Mouse (Mus musculus): ENCODE data around the gene Tprn. TPM values are rescaled to one million over a fixed set of nuclear protein-coding genes. Genes with fewer than 3 reads are reported as not detected.

Gene Tprn
- polyA plus RNA-seq, 1 experiment from 2014 or later = 5.0 TPM

DNA sequence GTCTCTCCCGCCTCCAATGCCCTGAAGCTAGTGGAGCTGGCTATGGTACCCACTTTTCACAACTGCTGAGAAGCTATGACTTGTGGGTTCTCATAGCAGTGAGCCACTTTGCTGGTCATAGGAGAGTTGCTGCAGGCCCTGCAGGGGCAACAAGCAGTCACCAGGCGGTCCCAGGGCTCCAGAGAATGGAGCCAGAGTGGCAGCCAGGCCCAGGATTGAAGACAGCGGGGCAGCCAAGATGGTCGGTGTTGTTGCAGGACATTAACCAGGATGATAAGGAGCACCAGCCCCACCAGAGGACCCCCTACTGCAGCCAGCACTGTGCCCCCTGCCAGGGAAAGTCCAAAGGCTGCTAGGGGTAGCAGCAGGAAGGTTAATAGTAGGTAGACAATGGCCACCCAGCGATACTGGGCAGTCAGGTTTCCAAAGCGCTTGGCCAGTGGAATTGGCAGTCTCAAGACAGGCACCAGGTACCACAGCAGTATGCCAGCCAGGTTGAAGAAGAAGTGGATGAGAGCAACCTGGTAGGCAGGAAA lies 33.4 kb upstream of the Tprn start:
- Histone ChIP-seq H3K27me3 (ENCODE audit: insufficient read depth, low read length) (0 out of 2 replicates have a peak, but pooled peaks cover 1% of the 10 kb centered on the region), H3K9me3 (ENCODE audit: low read depth, low read length) (no peaks in the 10 kb centered on the region), H3K36me3 (ENCODE audit: insufficient read depth) (no peaks in the 10 kb centered on the region), H3K4me1 (ENCODE audit: insufficient read depth) (0 out of 2 replicates have a peak, but pooled peaks cover 5% of the 10 kb centered on the region), H3K9ac (no peak overlapping the region), H3K27ac (ENCODE audit: low read depth) (no peak overlapping the region), H3K4me2 (peak overlapping the region; percentile 33; the same call in 1 of the 2 replicates), H3K4me3 (ENCODE audit: low read depth, low read length) (no peak overlapping the region)
- ATAC-seq (ENCODE audit: insufficient read depth) (no peak), DNase-seq (no peak)
- 65% methylated on average over 6 of the region's 6 CpGs for WGBS
- no peak for TF ChIP-seq CTCF (IDR thresholded peaks at IDR 0.05; ENCODE audit: low read depth)

DNA sequence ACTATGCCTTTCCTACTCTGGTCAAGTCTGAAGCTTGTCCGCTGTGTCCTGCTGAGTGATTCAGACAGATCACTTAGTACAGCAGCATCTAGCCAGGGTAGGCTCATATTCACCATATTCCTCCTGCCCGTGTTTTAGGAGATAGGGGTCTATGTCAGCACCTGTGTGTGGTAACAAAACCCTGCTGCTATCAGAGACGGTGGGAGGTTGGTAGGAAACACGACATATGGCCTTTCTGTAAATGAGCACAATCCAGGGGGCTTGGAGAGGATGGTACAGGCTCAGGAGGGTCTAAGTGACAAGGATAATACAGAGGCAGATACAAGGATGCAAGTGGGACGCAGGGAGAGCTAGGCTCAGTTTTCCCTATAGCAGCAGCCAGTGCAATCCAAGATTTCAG lies 32.8 kb upstream of the Tprn start:
- WGBS = 80% methylated on average over 5 of the region's 5 CpGs
- H3K36me3 ChIP-seq (ENCODE audit: insufficient read depth) = no peaks in the 10 kb centered on the region
- H3K4me3 ChIP-seq (ENCODE audit: low read depth, low read length) = no peak overlapping the region
- ATAC-seq (ENCODE audit: insufficient read depth) = no peak
- no peak overlapping the region for H3K27ac ChIP-seq (ENCODE audit: low read depth)
- no peak overlapping the region for H3K4me2 ChIP-seq
- no peak for DNase-seq
- 0 out of 2 replicates have a peak, but pooled peaks cover 5% of the 10 kb centered on the region for H3K4me1 ChIP-seq (ENCODE audit: insufficient read depth)
- no peaks in the 10 kb centered on the region for H3K9me3 ChIP-seq (ENCODE audit: low read depth, low read length)
- TF ChIP-seq CTCF (IDR thresholded peaks at IDR 0.05; ENCODE audit: low read depth) = no peak
- no peak overlapping the region for H3K9ac ChIP-seq
- H3K27me3 ChIP-seq (ENCODE audit: insufficient read depth, low read length) = 0 out of 2 replicates have a peak, but pooled peaks cover 2% of the 10 kb centered on the region

DNA sequence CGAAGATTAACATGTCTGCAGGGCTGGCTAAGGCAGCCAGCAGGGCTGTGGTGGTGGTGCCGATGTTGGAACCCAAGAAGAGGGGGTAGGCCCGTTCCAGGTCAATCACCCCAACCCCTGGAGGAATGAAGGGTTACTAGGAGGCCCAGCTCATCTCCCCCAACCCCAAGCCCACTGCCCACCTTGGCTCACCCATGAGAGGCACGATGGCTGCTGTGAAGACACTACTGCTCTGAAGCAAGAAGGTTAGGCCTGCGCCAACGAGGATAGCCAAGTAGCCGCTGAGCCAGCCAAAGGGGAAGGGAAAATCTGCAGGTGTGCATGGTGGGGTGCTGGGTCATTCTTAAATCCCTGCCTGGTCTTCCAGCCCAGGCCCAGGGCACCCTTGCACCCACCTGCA lies 31.8 kb upstream of the Tprn start:
- Histone ChIP-seq H3K4me2 (no peak overlapping the region), H3K36me3 (ENCODE audit: insufficient read depth) (no peaks in the 10 kb centered on the region), H3K9me3 (ENCODE audit: low read depth, low read length) (no peaks in the 10 kb centered on the region), H3K4me1 (ENCODE audit: insufficient read depth) (0 out of 2 replicates have a peak, but pooled peaks cover 3% of the 10 kb centered on the region), H3K27ac (ENCODE audit: low read depth) (no peak overlapping the region), H3K4me3 (ENCODE audit: low read depth, low read length) (no peak overlapping the region), H3K9ac (no peak overlapping the region), H3K27me3 (ENCODE audit: insufficient read depth, low read length) (0 out of 2 replicates have a peak, but pooled peaks cover 2% of the 10 kb centered on the region)
- no peak for TF ChIP-seq CTCF (IDR thresholded peaks at IDR 0.05; ENCODE audit: low read depth)
- DNase-seq (no peak), ATAC-seq (ENCODE audit: insufficient read depth) (no peak)
- 79% methylated on average over 7 of the region's 7 CpGs for WGBS

DNA sequence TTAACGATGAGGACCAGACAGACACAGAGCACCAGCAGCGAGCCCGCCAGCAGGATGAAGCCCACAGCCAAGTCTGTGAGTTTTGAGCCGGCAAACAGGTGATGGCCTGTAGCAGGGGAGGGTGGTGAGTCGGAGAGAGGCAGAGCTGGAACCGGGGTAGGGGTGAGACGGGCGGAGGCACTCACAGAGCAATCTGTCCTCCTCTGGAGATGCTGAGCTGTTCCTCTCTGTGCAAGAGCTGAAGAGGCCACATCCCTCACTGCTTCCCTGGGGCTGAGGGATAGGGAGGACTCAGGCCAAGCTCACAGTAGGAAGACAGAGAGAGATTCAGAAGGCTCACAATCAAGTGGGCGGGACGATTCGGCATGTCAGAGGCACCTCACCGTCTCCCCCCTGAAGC lies 31.4 kb upstream of the Tprn start:
- Histone ChIP-seq H3K4me3 (ENCODE audit: low read depth, low read length) (no peak overlapping the region), H3K27me3 (ENCODE audit: insufficient read depth, low read length) (0 out of 2 replicates have a peak, but pooled peaks cover 2% of the 10 kb centered on the region), H3K4me2 (no peak overlapping the region), H3K4me1 (ENCODE audit: insufficient read depth) (no peaks in the 10 kb centered on the region), H3K9me3 (ENCODE audit: low read depth, low read length) (no peaks in the 10 kb centered on the region), H3K36me3 (ENCODE audit: insufficient read depth) (no peaks in the 10 kb centered on the region), H3K27ac (ENCODE audit: low read depth) (no peak overlapping the region), H3K9ac (no peak overlapping the region)
- 56% methylated on average over 12 of the region's 12 CpGs for WGBS
- ATAC-seq (ENCODE audit: insufficient read depth) = no peak
- no peak for TF ChIP-seq CTCF (IDR thresholded peaks at IDR 0.05; ENCODE audit: low read depth)
- DNase-seq = no peak

DNA sequence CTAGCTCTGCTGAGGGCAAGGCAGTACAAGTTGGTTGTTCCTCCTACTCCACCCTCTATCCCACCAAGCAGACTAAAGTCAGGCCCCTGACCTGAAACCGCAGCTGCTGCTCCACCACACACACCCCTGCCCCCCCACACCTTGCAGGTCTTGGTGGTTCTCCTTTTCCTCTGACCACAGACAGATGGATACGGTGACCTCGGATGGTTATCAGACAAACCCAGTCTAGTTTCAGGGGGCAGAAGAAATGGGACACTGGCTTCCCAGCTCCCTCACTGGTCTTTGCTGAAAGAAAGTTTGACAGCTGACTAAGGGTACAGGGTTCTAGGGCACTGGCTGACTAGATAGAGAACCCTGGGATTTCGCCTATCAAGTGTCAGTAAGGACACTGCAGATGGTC lies 29.0 kb upstream of the Tprn start:
- 60% methylated on average over 4 of the region's 4 CpGs for WGBS

DNA sequence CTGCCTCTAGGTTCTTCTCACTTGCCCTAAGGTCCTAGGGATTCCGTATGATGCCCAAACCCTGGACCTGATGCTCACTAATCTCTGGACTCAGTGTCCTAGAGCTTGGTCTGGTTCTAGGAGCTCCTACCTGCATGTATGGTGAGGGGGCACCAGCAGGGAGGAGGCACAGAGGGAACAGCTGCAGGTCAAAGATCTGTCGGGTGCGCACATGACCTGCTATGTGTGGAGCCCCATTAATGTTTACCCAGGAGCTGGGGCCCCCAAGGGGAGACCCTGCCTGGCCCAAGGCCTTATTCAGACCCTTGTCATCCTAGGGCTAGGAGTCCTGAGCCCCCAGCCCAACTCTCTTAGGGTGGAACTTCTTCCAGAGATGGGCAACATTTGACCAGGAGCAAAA lies 28.4 kb upstream of the Tprn start, which contains the start of gene Slc34a3:
TSS of gene Slc34a3 (minus strand) at position 315 of the 400 bp plus-strand sequence.
- no peak for TF ChIP-seq CTCF (IDR thresholded peaks at IDR 0.05; ENCODE audit: low read depth)
- no peak within 1 kb of the TSS for H3K4me2 ChIP-seq
- H3K4me1 ChIP-seq (ENCODE audit: insufficient read depth) = no peaks in the 10 kb centered on the region
- no peak within 1 kb of the TSS for H3K27ac ChIP-seq (ENCODE audit: low read depth)
- 0 out of 2 replicates have a peak, but pooled peaks cover 2% of the 10 kb centered on the region for H3K27me3 ChIP-seq (ENCODE audit: insufficient read depth, low read length)
- 67% methylated on average over 3 of the region's 3 CpGs for WGBS
- ATAC-seq (ENCODE audit: insufficient read depth) (no peak), DNase-seq (no peak)
- no peak within 1 kb of the TSS for H3K4me3 ChIP-seq (ENCODE audit: low read depth, low read length)
- H3K36me3 ChIP-seq (ENCODE audit: insufficient read depth) = no peaks in the 10 kb centered on the region
- no peaks in the 10 kb centered on the region for H3K9me3 ChIP-seq (ENCODE audit: low read depth, low read length)
- no peak within 1 kb of the TSS for H3K9ac ChIP-seq

More for the DNA sequence above, 29.0 kb upstream of the Tprn start:
- H3K36me3 ChIP-seq (ENCODE audit: insufficient read depth) = no peaks in the 10 kb centered on the region
- H3K9ac ChIP-seq = no peak overlapping the region
- H3K27me3 ChIP-seq (ENCODE audit: insufficient read depth, low read length) = 0 out of 2 replicates have a peak, but pooled peaks cover 2% of the 10 kb centered on the region
- H3K4me2 ChIP-seq = no peak overlapping the region
- DNase-seq (no peak), ATAC-seq (ENCODE audit: insufficient read depth) (no peak)
- no peak for TF ChIP-seq CTCF (IDR thresholded peaks at IDR 0.05; ENCODE audit: low read depth)
- no peaks in the 10 kb centered on the region for H3K9me3 ChIP-seq (ENCODE audit: low read depth, low read length)
- no peaks in the 10 kb centered on the region for H3K4me1 ChIP-seq (ENCODE audit: insufficient read depth)
- H3K27ac ChIP-seq (ENCODE audit: low read depth) = no peak overlapping the region
- no peak overlapping the region for H3K4me3 ChIP-seq (ENCODE audit: low read depth, low read length)

DNA sequence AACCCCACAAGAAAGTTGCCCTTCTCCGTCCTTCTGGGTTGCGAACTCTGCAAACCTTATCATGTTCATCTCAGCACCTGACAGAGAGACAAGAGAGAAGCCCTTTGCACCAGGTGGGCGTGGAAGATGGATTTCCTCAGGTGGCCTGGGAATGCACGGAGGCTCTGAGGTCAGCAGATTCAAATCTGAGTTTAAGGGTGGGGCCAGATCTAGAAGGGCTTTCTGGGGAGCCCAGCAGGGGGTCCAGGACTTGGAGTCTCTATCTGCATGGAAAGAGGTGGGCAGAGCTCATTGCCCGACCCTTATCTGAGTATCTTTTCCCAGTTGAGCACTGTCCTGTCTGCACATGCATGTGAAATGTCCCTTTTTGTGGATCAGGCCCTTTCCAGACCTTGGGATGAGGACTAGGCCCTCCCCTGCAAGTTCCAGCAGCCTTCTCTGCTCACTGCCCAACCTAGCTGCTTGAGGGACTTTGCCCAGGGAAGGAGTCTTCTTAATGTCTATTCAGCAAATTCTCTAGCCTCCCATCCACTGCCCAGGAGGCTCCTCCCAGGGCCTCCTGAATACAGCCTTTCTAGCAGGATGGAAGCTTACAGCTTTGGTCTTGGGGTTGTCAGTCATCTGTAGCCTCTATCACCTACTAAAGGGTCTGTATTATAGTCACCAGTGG lies 27.7 kb upstream of the Tprn start:
- Histone ChIP-seq H3K4me3 (ENCODE audit: low read depth, low read length) (no peak overlapping the region), H3K27ac (ENCODE audit: low read depth) (no peak overlapping the region), H3K36me3 (ENCODE audit: insufficient read depth) (no peaks in the 10 kb centered on the region), H3K9ac (no peak overlapping the region), H3K4me1 (ENCODE audit: insufficient read depth) (no peaks in the 10 kb centered on the region), H3K9me3 (ENCODE audit: low read depth, low read length) (no peaks in the 10 kb centered on the region), H3K4me2 (no peak overlapping the region), H3K27me3 (ENCODE audit: insufficient read depth, low read length) (0 out of 2 replicates have a peak, but pooled peaks cover 2% of the 10 kb centered on the region)
- no peak for TF ChIP-seq CTCF (IDR thresholded peaks at IDR 0.05; ENCODE audit: low read depth)
- DNase-seq (no peak), ATAC-seq (ENCODE audit: insufficient read depth) (no peak)
- WGBS = 46% methylated on average over 5 of the region's 5 CpGs
